Comparison of ENCODE assay signal across 8 mouse cellular contexts in the genomic region with DNA sequence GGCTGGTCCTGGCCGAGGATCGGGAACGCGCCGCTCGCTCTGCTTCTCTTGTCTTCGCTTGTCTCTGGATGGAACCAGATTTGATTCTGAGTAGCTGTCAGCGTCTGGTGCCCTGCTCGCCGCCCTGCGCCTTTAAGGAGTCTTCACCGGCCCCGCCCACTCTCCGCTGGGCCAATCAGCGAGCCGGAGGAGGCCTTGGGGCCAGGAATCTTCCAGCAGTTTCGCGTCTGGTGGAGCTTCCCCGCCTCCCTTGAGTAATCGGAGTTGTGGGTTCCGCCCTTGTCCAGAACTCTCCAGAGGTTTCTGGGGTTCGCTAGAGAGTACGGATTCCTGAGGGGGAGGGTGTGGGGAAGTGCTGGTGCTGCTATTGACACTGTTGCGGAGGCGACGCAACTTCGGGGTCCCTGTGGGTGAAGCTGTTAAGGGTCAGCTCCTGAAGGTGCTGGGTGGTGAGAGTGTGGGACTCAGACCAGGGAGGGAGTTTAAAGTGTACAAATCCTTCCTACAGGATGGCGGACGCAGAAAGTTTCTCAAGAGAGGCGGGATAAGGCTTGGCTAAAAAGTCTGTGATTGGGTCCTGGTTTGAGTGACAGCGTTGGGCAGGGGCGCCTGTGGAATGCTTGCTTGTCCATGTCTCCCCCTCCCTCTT. TPM values are rescaled to one million over a fixed set of nuclear protein-coding genes. Genes with fewer than 3 reads are reported as not detected.
DNase-seq lines count a peak whose midpoint lies in the region; ATAC-seq and TF ChIP-seq lines count a peak whose summit lies in the region.
"Not testable (repeated sequence)": the region's sequence is repeated elsewhere in the genome, so short reads cannot be mapped to it uniquely, and the experiment has no call there.

A gene (minus strand): TSS at position 109 of the 649 bp plus-strand sequence.

- intact Hi-C loops in left cerebral cortex, postnatal 25 days (cut with DNase I): not testable (repeated sequence)

- H3K27ac ChIP-seq in embryonic facial prominence, embryonic 12.5 days: peak within 1 kb of the TSS; percentile 93
- H3K27ac ChIP-seq in intestine, postnatal 0 days (ENCODE audit: low read depth, low read length): peak within 1 kb of the TSS; percentile 89

- H3K9me3 ChIP-seq in embryonic facial prominence, embryonic 12.5 days; intestine, postnatal 0 days (ENCODE audit: control insufficient read depth): not testable (repeated sequence)

- DNase-seq in adrenal gland, adult 8-10 months: peak; percentile 89
- peak; percentile 80 to 87 for DNase-seq in left cerebral cortex, postnatal 25 days (ENCODE audit: low spot score in 2 of 2)
- peak; percentile 78 for DNase-seq in right cerebral cortex, postnatal 25 days
- DNase-seq in urinary bladder, postnatal 36 days (ENCODE audit: low spot score in 2 of 2): peak; percentile 88 to 89

- H3K36me3 ChIP-seq in embryonic facial prominence, embryonic 12.5 days; intestine, postnatal 0 days (ENCODE audit: control insufficient read depth, insufficient read depth): not testable (repeated sequence)

- TF ChIP-seq CTCF in intestine, postnatal 0 days (IDR thresholded peaks at IDR 0.05; ENCODE audit: low read depth): not testable (repeated sequence)

- peak within 1 kb of the TSS; percentile 57 for H3K4me2 ChIP-seq in embryonic facial prominence, embryonic 12.5 days (replicated peaks)
- H3K4me2 ChIP-seq in intestine, postnatal 0 days (replicated peaks; ENCODE audit: low read depth): peak within 1 kb of the TSS; percentile 75

- H3K4me1 ChIP-seq in embryonic facial prominence, embryonic 12.5 days; intestine, postnatal 0 days (replicated peaks; ENCODE audit: control insufficient read depth, insufficient read depth, low read length): not testable (repeated sequence)

- H3K4me3 ChIP-seq in embryonic facial prominence, embryonic 12.5 days: peak within 1 kb of the TSS; percentile 51
- H3K4me3 ChIP-seq in intestine, postnatal 0 days (ENCODE audit: low read depth, low read length): peak within 1 kb of the TSS; percentile 42

- WGBS in embryonic facial prominence, embryonic 12.5 days: under 1% methylated on average over 30 of the region's 32 CpGs
- under 1% methylated on average over 26 of the region's 32 CpGs for WGBS in intestine, postnatal 0 days

- peak within 1 kb of the TSS; percentile 65 for H3K9ac ChIP-seq in embryonic facial prominence, embryonic 12.5 days
- H3K9ac ChIP-seq in intestine, postnatal 0 days (ENCODE audit: low read depth, low read length): peak within 1 kb of the TSS; percentile 55

- peak; percentile 84 for ATAC-seq in embryonic facial prominence, embryonic 12.5 days (ENCODE audit: insufficient number of reproducible peaks, insufficient read depth, low FRiP score, low TSS enrichment)
- peak; percentile 83 for ATAC-seq in granulocyte monocyte progenitor cell, adult 5-6 weeks (replicated peaks; ENCODE audit: poor library complexity, severe bottlenecking)
- peak; percentile 93 for ATAC-seq in intestine, postnatal 0 days
- ATAC-seq in megakaryocyte-erythroid progenitor cell, adult 5-6 weeks (replicated peaks; ENCODE audit: low FRiP score, low TSS enrichment, poor library complexity, severe bottlenecking): peak; percentile 91

- not testable (repeated sequence) for H3K27me3 ChIP-seq in embryonic facial prominence, embryonic 12.5 days; intestine, postnatal 0 days (replicated peaks; ENCODE audit: control insufficient read depth, insufficient read depth, low read length)

RNA-seq across cellular contexts. Expression of the gene that starts here (rescaled TPM):
- total RNA-seq in adrenal gland, adult 8-10 months (2022): 100 to 1,000 TPM in 1 of 4 experiments, 10 to 100 TPM in 3; 24.5 to 115 (median 36.0) TPM
- 0.33 and 0.36 TPM in 2 replicates for polyA plus RNA-seq in embryonic facial prominence, embryonic 12.5 days (2016; fragmentation: Nextera tagmentation; extraction: Ambion mirVana)
- 11.4 and 13.9 TPM in 2 replicates for total RNA-seq in granulocyte monocyte progenitor cell, adult 5-6 weeks (2014; fragmentation: Nextera tagmentation)
- total RNA-seq in granulocyte monocyte progenitor cell, adult 5-6 weeks (2017): 67.7 and 68.3 TPM in 2 replicates
- polyA plus RNA-seq in intestine, postnatal 0 days (2015; fragmentation: Nextera tagmentation; extraction: Ambion mirVana): 0.64 and 1.1 TPM in 2 replicates
- 10 to 100 TPM in 1 of 2 experiments, 1 to 10 TPM in 1; 9.9 to 15.0 TPM for total RNA-seq in left cerebral cortex, postnatal 25 days (2021)
- 13.6 and 28.5 TPM in 2 replicates for total RNA-seq in megakaryocyte-erythroid progenitor cell, adult 5-6 weeks (2014; fragmentation: Nextera tagmentation)
- total RNA-seq in megakaryocyte-erythroid progenitor cell, adult 5-6 weeks (2017): 62.5 and 83.5 TPM in 2 replicates

Comparison
In these comparisons a context has a peak if more than half of its experiments do, and no peak if none do; other contexts are left out.
1. Peak in every context shown above with its lines: DNase-seq, ATAC-seq, H3K4me3 ChIP-seq and H3K27ac ChIP-seq.
2. Peak in ATAC-seq, H3K4me3 ChIP-seq, H3K27ac ChIP-seq, H3K9ac ChIP-seq and H3K4me2 ChIP-seq in embryonic facial prominence, embryonic 12.5 days; RNA of the gene not detected or under 1 TPM.